Mouse (Mus musculus): ENCODE data around the gene Itga6.

- TF ChIP-seq CTCF (IDR thresholded peaks at IDR 0.05; ENCODE audit: low read depth, low read length), result no peak
- no peak for TF ChIP-seq POLR2A (IDR thresholded peaks at IDR 0.05; ENCODE audit: extremely low read depth, insufficient read depth, low read length)
These were observed 3.0 kb downstream of the Itga6 start for GRCm38 (mm10) chr2:71748451-71748850.
